Mouse (Mus musculus) neural tube, embryonic 15.5 days (tissue): Measurements from ENCODE around the gene Cd9. TPM values are rescaled to one million over a fixed set of nuclear protein-coding genes. Genes with fewer than 3 reads are reported as not detected.

Source experiments
- ATAC-seq: fragments of 200-750 bp; cut with Nextera tagmentation; 2 replicates; pipeline ENCODE4 v1.8.0; 2017; ENCODE audit warnings: mild to moderate bottlenecking, moderate TSS enrichment, moderate library complexity; ENCODE audit not compliant: low FRiP score
- H3K27ac ChIP-seq: fragments of 300-500 bp; sonication (generic); replicated peaks from 2 replicates; pipeline ENCODE4 v1.5.1; 2015; ENCODE audit warnings: mild to moderate bottlenecking, inconsistent platforms
- H3K27me3 ChIP-seq: fragments of 300-500 bp; sonication (generic); replicated peaks from 2 replicates; pipeline ENCODE4 v1.6.1; 2015; ENCODE audit warnings: inconsistent platforms
- H3K36me3 ChIP-seq: fragments of 300-500 bp; sonication (generic); 2 replicates; pipeline ENCODE4 v1.6.1; 2015; ENCODE audit warnings: inconsistent platforms
- H3K4me1 ChIP-seq: fragments of 300-500 bp; sonication (generic); 2 replicates; pipeline ENCODE4 v1.6.1; 2015; ENCODE audit warnings: inconsistent platforms
- H3K4me2 ChIP-seq: fragments of 300-500 bp; sonication (generic); 2 replicates; pipeline ENCODE4 v1.6.1; 2015; ENCODE audit warnings: inconsistent platforms, mild to moderate bottlenecking, moderate library complexity
- H3K4me3 ChIP-seq: fragments of 300-500 bp; sonication (generic); replicated peaks from 2 replicates; pipeline ENCODE4 v1.5.1; 2015; ENCODE audit warnings: mild to moderate bottlenecking, inconsistent platforms
- H3K9ac ChIP-seq: fragments of 300-500 bp; sonication (generic); replicated peaks from 2 replicates; pipeline ENCODE4 v1.6.1; 2015; ENCODE audit warnings: mild to moderate bottlenecking, inconsistent platforms
- H3K9me3 ChIP-seq: fragments of 300-500 bp; sonication (generic); replicated peaks from 2 replicates; pipeline ENCODE4 v1.6.1; 2016; ENCODE audit warnings: inconsistent platforms
- WGBS: fragments of 180-500 bp; shearing (Covaris S2); methylation state at CpG from one replicate; pipeline ENCODE4 v1.1.7; 2015; ENCODE audit warnings: mixed read lengths; 5-methylcytosine and 5-hydroxymethylcytosine counted together
- polyA plus RNA-seq: library from polyadenylated mRNA; unstranded; fragments of >200 nt; fragmentation: Nextera tagmentation; extraction: Ambion mirVana; gene quantifications from 2 replicates; pipeline ENCODE4 v1.2.1, GENCODE M21; 2015

Cd9 gene
- polyA plus RNA-seq: 112 and 130 TPM in 2 replicates

GRCm38 (mm10) chr6:125494092-125494871 is at the start of gene Cd9:
TSS of gene Cd9 (minus strand) at chr6:125494791.
- H3K36me3 ChIP-seq: no peaks in the 10 kb centered on the region
- H3K9me3 ChIP-seq: no peaks in the 10 kb centered on the region
- H3K4me3 ChIP-seq: peak within 1 kb of the TSS; percentile 60
- peaks cover 27% of the 10 kb centered on the region for H3K4me1 ChIP-seq
- H3K27me3 ChIP-seq: peaks cover 26% of the 10 kb centered on the region
- under 1% methylated on average over 61 of the region's 61 CpGs for WGBS
- H3K9ac ChIP-seq: peak within 1 kb of the TSS; percentile 56
- peak; percentile 77 for ATAC-seq
- peak within 1 kb of the TSS; percentile 72 for H3K27ac ChIP-seq
- H3K4me2 ChIP-seq: peak within 1 kb of the TSS; percentile 95

GRCm38 (mm10) chr6:125541296-125541695 is 46.7 kb upstream of the Cd9 start:
- Histone ChIP-seq H3K4me2 (no peak overlapping the region), H3K27me3 (no peaks in the 10 kb centered on the region), H3K9me3 (no peaks in the 10 kb centered on the region), H3K9ac (no peak overlapping the region), H3K4me3 (no peak overlapping the region), H3K36me3 (no peaks in the 10 kb centered on the region), H3K4me1 (no peaks in the 10 kb centered on the region), H3K27ac (no peak overlapping the region)
- 94% methylated on average over 6 of the region's 6 CpGs for WGBS
- ATAC-seq: no peak

- H3K4me2 ChIP-seq: no peak overlapping the region
- H3K36me3 ChIP-seq: no peaks in the 10 kb centered on the region
- no peak for ATAC-seq
- no peaks in the 10 kb centered on the region for H3K4me1 ChIP-seq
- no peak overlapping the region for H3K27ac ChIP-seq
- H3K9me3 ChIP-seq: no peaks in the 10 kb centered on the region
- H3K9ac ChIP-seq: no peak overlapping the region
- no peak overlapping the region for H3K4me3 ChIP-seq
- WGBS: 96% methylated on average over 6 of the region's 6 CpGs
- no peaks in the 10 kb centered on the region for H3K27me3 ChIP-seq
These were observed 46.2 kb upstream of the Cd9 start for GRCm38 (mm10) chr6:125540826-125541225.

GRCm38 (mm10) chr6:125540199-125540598 is 45.6 kb upstream of the Cd9 start:
- no peaks in the 10 kb centered on the region for H3K36me3 ChIP-seq
- H3K4me2 ChIP-seq: no peak overlapping the region
- H3K9me3 ChIP-seq: no peaks in the 10 kb centered on the region
- ATAC-seq: no peak
- 89% methylated on average over 10 of the region's 10 CpGs for WGBS
- H3K4me1 ChIP-seq: no peaks in the 10 kb centered on the region
- no peak overlapping the region for H3K9ac ChIP-seq
- H3K4me3 ChIP-seq: no peak overlapping the region
- H3K27me3 ChIP-seq: no peaks in the 10 kb centered on the region
- H3K27ac ChIP-seq: no peak overlapping the region

- no peak for ATAC-seq
- Histone ChIP-seq H3K9ac (no peak overlapping the region), H3K27ac (no peak overlapping the region), H3K27me3 (no peaks in the 10 kb centered on the region), H3K4me1 (no peaks in the 10 kb centered on the region), H3K4me3 (no peak overlapping the region), H3K9me3 (no peaks in the 10 kb centered on the region), H3K4me2 (no peak overlapping the region), H3K36me3 (no peaks in the 10 kb centered on the region)
- 72% methylated on average over 8 of the region's 8 CpGs for WGBS
These were observed 44.8 kb upstream of the Cd9 start for GRCm38 (mm10) chr6:125539423-125539822.

GRCm38 (mm10) chr6:125538469-125538868 is 43.9 kb upstream of the Cd9 start:
- H3K27me3 ChIP-seq: no peaks in the 10 kb centered on the region
- 83% methylated on average over 5 of the region's 5 CpGs for WGBS
- no peaks in the 10 kb centered on the region for H3K4me1 ChIP-seq
- ATAC-seq: no peak
- H3K9ac ChIP-seq: no peak overlapping the region
- no peak overlapping the region for H3K27ac ChIP-seq
- H3K9me3 ChIP-seq: no peaks in the 10 kb centered on the region
- H3K36me3 ChIP-seq: no peaks in the 10 kb centered on the region
- H3K4me2 ChIP-seq: no peak overlapping the region
- H3K4me3 ChIP-seq: no peak overlapping the region

GRCm38 (mm10) chr6:125534990-125535389 is 40.4 kb upstream of the Cd9 start:
- H3K36me3 ChIP-seq: no peaks in the 10 kb centered on the region
- no peaks in the 10 kb centered on the region for H3K4me1 ChIP-seq
- no peak overlapping the region for H3K4me3 ChIP-seq
- no peak for ATAC-seq
- no peak overlapping the region for H3K27ac ChIP-seq
- no peak overlapping the region for H3K9ac ChIP-seq
- 77% methylated on average over 5 of the region's 5 CpGs for WGBS
- no peaks in the 10 kb centered on the region for H3K9me3 ChIP-seq
- no peak overlapping the region for H3K4me2 ChIP-seq
- no peaks in the 10 kb centered on the region for H3K27me3 ChIP-seq

- H3K9me3 ChIP-seq: no peaks in the 10 kb centered on the region
- H3K4me1 ChIP-seq: no peaks in the 10 kb centered on the region
- no peak overlapping the region for H3K4me3 ChIP-seq
- H3K9ac ChIP-seq: no peak overlapping the region
- no peak for ATAC-seq
- H3K27ac ChIP-seq: no peak overlapping the region
- H3K27me3 ChIP-seq: no peaks in the 10 kb centered on the region
- H3K4me2 ChIP-seq: no peak overlapping the region
- 93% methylated on average over 11 of the region's 11 CpGs for WGBS
- no peaks in the 10 kb centered on the region for H3K36me3 ChIP-seq
These were observed 38.6 kb upstream of the Cd9 start for GRCm38 (mm10) chr6:125533104-125533650.

GRCm38 (mm10) chr6:125529479-125529878 is 34.9 kb upstream of the Cd9 start:
- WGBS: 89% methylated on average over 5 of the region's 5 CpGs
- Histone ChIP-seq H3K27me3 (no peaks in the 10 kb centered on the region), H3K4me1 (no peaks in the 10 kb centered on the region), H3K4me3 (no peak overlapping the region), H3K9me3 (no peaks in the 10 kb centered on the region), H3K4me2 (no peak overlapping the region), H3K27ac (no peak overlapping the region), H3K9ac (no peak overlapping the region), H3K36me3 (no peaks in the 10 kb centered on the region)
- no peak for ATAC-seq

GRCm38 (mm10) chr6:125528614-125529200 is 34.1 kb upstream of the Cd9 start:
- no peaks in the 10 kb centered on the region for H3K4me1 ChIP-seq
- no peaks in the 10 kb centered on the region for H3K27me3 ChIP-seq
- no peak overlapping the region for H3K4me3 ChIP-seq
- WGBS: 88% methylated on average over 9 of the region's 9 CpGs
- no peak overlapping the region for H3K27ac ChIP-seq
- no peaks in the 10 kb centered on the region for H3K9me3 ChIP-seq
- H3K9ac ChIP-seq: no peak overlapping the region
- no peak overlapping the region for H3K4me2 ChIP-seq
- ATAC-seq: no peak
- no peaks in the 10 kb centered on the region for H3K36me3 ChIP-seq

GRCm38 (mm10) chr6:125526066-125526465 is 31.5 kb upstream of the Cd9 start:
- no peaks in the 10 kb centered on the region for H3K9me3 ChIP-seq
- ATAC-seq: no peak

GRCm38 (mm10) chr6:125524027-125524426 is 29.4 kb upstream of the Cd9 start:
- no peaks in the 10 kb centered on the region for H3K27me3 ChIP-seq
- no peak overlapping the region for H3K4me3 ChIP-seq
- H3K9ac ChIP-seq: no peak overlapping the region
- H3K4me1 ChIP-seq: no peaks in the 10 kb centered on the region
- H3K36me3 ChIP-seq: no peaks in the 10 kb centered on the region
- H3K9me3 ChIP-seq: no peaks in the 10 kb centered on the region
- no peak overlapping the region for H3K4me2 ChIP-seq
- WGBS: 92% methylated on average over 6 of the region's 6 CpGs
- H3K27ac ChIP-seq: no peak overlapping the region
- no peak for ATAC-seq

More at GRCm38 (mm10) chr6:125526066-125526465, 31.5 kb upstream of the Cd9 start:
- no peaks in the 10 kb centered on the region for H3K36me3 ChIP-seq
- H3K27ac ChIP-seq: no peak overlapping the region
- WGBS: 68% methylated on average over 3 of the region's 3 CpGs
- no peak overlapping the region for H3K9ac ChIP-seq
- no peaks in the 10 kb centered on the region for H3K4me1 ChIP-seq
- no peak overlapping the region for H3K4me3 ChIP-seq
- no peak overlapping the region for H3K4me2 ChIP-seq
- H3K27me3 ChIP-seq: no peaks in the 10 kb centered on the region
